Mouse (Mus musculus) MEL (cell line): Measurements from ENCODE around the gene Eaf1. TPM values are rescaled to one million over a fixed set of nuclear protein-coding genes. Genes with fewer than 3 reads are reported as not detected.
A peak's percentile ranks its signal among the peaks of the same experiment; 100 is the strongest.

ENCODE experiments used
- DNase-seq: peaks from one replicate; pipeline ENCODE4 v3.0.0; 2011; ENCODE audit warnings: low read depth, low spot score
- H3K27ac ChIP-seq: 2 replicates; pipeline ENCODE4 v1.5.1; 2012; ENCODE audit warnings: low read depth, mild to moderate bottlenecking, control low read depth, low read length, moderate library complexity; ENCODE audit not compliant: control insufficient read depth
- H3K27me3 ChIP-seq, 2 experiments: fragments of 150-350 bp in 1 of 2; sonication (generic) in 1 of 2; 2 replicates each; pipeline ENCODE4 v1.6.1; 2012; ENCODE audit warnings: low read length in 2 of 2, mild to moderate bottlenecking in 2 of 2, improper control_type of control experiment in 1 of 2, moderate library complexity in 1 of 2; ENCODE audit not compliant: insufficient read depth in 2 of 2, control insufficient read depth in 1 of 2
- H3K36me3 ChIP-seq, 2 experiments: 2 replicates each; pipeline ENCODE4 v1.6.1; 2012 to 2014; ENCODE audit warnings: low read length in 2 of 2, improper control_type of control experiment in 1 of 2, inconsistent platforms in 1 of 2, mild to moderate bottlenecking in 1 of 2; ENCODE audit not compliant: insufficient read depth in 2 of 2, control insufficient read depth in 1 of 2
- H3K4me1 ChIP-seq, 2 experiments: fragments of 150-350 bp in 1 of 2; sonication (generic) in 1 of 2; 2 replicates each; pipeline ENCODE4 v1.6.1; 2012; ENCODE audit warnings: low read length in 2 of 2, improper control_type of control experiment in 1 of 2, mild to moderate bottlenecking in 1 of 2; ENCODE audit not compliant: insufficient read depth in 2 of 2, control insufficient read depth in 1 of 2
- H3K4me3 ChIP-seq, 2 experiments: fragments of 150-350 bp in 1 of 2; sonication (generic) in 1 of 2; 2 replicates each; pipeline ENCODE4 v1.5.1; 2012; ENCODE audit warnings: low read depth in 2 of 2, low read length in 2 of 2, mild to moderate bottlenecking in 2 of 2, moderate library complexity in 2 of 2, control low read depth in 1 of 2, improper control_type of control experiment in 1 of 2; ENCODE audit not compliant: control insufficient read depth in 1 of 2, insufficient read depth in 1 of 2
- H3K79me2 ChIP-seq: 2 replicates; pipeline ENCODE4 v1.6.1; 2012; ENCODE audit warnings: mild to moderate bottlenecking, low read length, moderate library complexity; ENCODE audit not compliant: control insufficient read depth, poor library complexity, insufficient read depth
- H3K9ac ChIP-seq: 2 replicates; pipeline ENCODE4 v1.6.1; 2012; ENCODE audit warnings: low read depth, mild to moderate bottlenecking, control low read depth, low read length, moderate library complexity; ENCODE audit not compliant: control insufficient read depth, poor library complexity, severe bottlenecking
- H3K9me3 ChIP-seq: fragments of 150-350 bp; sonication (generic); replicated peaks from 2 replicates; pipeline ENCODE4 v1.6.1; 2012; ENCODE audit warnings: mild to moderate bottlenecking, low read length, improper control_type of control experiment, moderate library complexity; ENCODE audit not compliant: insufficient read depth
- CTCF ChIP-seq, 3 experiments: IDR thresholded peaks in 2 of 3; conservative IDR thresholded peaks in 1 of 3; 2 replicates each; pipeline ENCODE4 v1.5.1; 2011 to 2012; ENCODE audit warnings: low read length in 3 of 3, low read depth in 2 of 3, mild to moderate bottlenecking in 2 of 3, improper control_type of control experiment in 1 of 3, inconsistent platforms in 1 of 3, mixed read lengths in 1 of 3, moderate library complexity in 1 of 3; ENCODE audit not compliant: control insufficient read depth in 1 of 3, insufficient read depth in 1 of 3, poor library complexity in 1 of 3, severe bottlenecking in 1 of 3
- EP300 ChIP-seq, 2 experiments: IDR thresholded peaks; 2 replicates each; pipeline ENCODE4 v1.6.1; 2011; ENCODE audit warnings: improper control_type of control experiment in 2 of 2, low read length in 2 of 2, low read depth in 1 of 2, mild to moderate bottlenecking in 1 of 2
- GABPA ChIP-seq: IDR thresholded peaks from 2 replicates; pipeline ENCODE4 v1.6.1; 2012; ENCODE audit warnings: low read depth, mild to moderate bottlenecking, inconsistent platforms, low read length, improper control_type of control experiment, moderate library complexity
- KAT2A ChIP-seq: conservative IDR thresholded peaks from 2 replicates; pipeline ENCODE4 v1.6.1; 2012; ENCODE audit warnings: low read depth, low read length, improper control_type of control experiment, inconsistent platforms
- MAX ChIP-seq: IDR thresholded peaks from 2 replicates; pipeline ENCODE4 v1.6.1; 2011; ENCODE audit warnings: low read length, improper control_type of control experiment
- MEF2A ChIP-seq: IDR thresholded peaks from 2 replicates; pipeline ENCODE4 v1.6.1; 2014; ENCODE audit warnings: low read depth, mild to moderate bottlenecking, inconsistent platforms, low read length, improper control_type of control experiment; ENCODE audit not compliant: poor library complexity, insufficient replicate concordance, severe bottlenecking; ENCODE audit errors: extremely low read depth
- NRF1 ChIP-seq: IDR thresholded peaks from 2 replicates; pipeline ENCODE4 v1.6.1; 2014; ENCODE audit warnings: low read depth, mild to moderate bottlenecking, inconsistent platforms, low read length, improper control_type of control experiment, moderate library complexity; ENCODE audit not compliant: poor library complexity, insufficient read depth, severe bottlenecking
- POLR2AphosphoS5 ChIP-seq: IDR thresholded peaks from 2 replicates; pipeline ENCODE4 v1.6.1; 2012; ENCODE audit warnings: low read depth, borderline replicate concordance, mild to moderate bottlenecking, inconsistent platforms, low read length, moderate library complexity, mixed read lengths
- RAD21 ChIP-seq: IDR thresholded peaks from 2 replicates; pipeline ENCODE4 v1.6.1; 2011; ENCODE audit warnings: mild to moderate bottlenecking, low read depth, low read length, improper control_type of control experiment
- RCOR1 ChIP-seq: IDR thresholded peaks from 2 replicates; pipeline ENCODE4 v1.6.1; 2012; ENCODE audit warnings: low read depth, mild to moderate bottlenecking, inconsistent platforms, low read length, improper control_type of control experiment
- SMC3 ChIP-seq: IDR thresholded peaks from 2 replicates; pipeline ENCODE4 v1.6.1; 2011; ENCODE audit warnings: low read depth, low read length, improper control_type of control experiment
- ZC3H11A ChIP-seq: IDR thresholded peaks from 2 replicates; pipeline ENCODE4 v1.6.1; 2012; ENCODE audit warnings: low read depth, mild to moderate bottlenecking, inconsistent platforms, low read length, improper control_type of control experiment
- ZNF384 ChIP-seq: IDR thresholded peaks from 2 replicates; pipeline ENCODE4 v1.6.1; 2012; ENCODE audit warnings: low read depth, mild to moderate bottlenecking, inconsistent platforms, low read length, improper control_type of control experiment
- polyA plus RNA-seq, 2 experiments: library from polyadenylated mRNA; stranded (reverse) in 1 of 2; unstranded in 1 of 2; fragments of >175 nt in 1 of 2; fragments of >200 nt in 1 of 2; gene quantifications; 2 replicates each; pipeline versions ENCODE4 v1.2.1 to v1.2.4; 2012; ENCODE audit warnings: low replicate concordance in 2 of 2, low read depth in 1 of 2; ENCODE audit not compliant: insufficient read length in 2 of 2, insufficient read depth in 1 of 2, missing spikeins in 1 of 2
- total RNA-seq: library from RNA; depleted of rRNA; stranded (reverse); fragments of 300-350 nt; gene quantifications from 2 replicates; pipeline ENCODE4 v1.2.3, GENCODE M21; 2012

Eaf1 gene
- total and polyA plus RNA-seq, 3 experiments = 50.6 to 67.2 TPM; not detected in 1

- no peak overlapping the region for H3K27ac ChIP-seq
- H3K36me3 ChIP-seq = no peaks in the 10 kb centered on the region
- H3K9me3 ChIP-seq = no peaks in the 10 kb centered on the region
- H3K4me3 ChIP-seq = no peak overlapping the region
- H3K79me2 ChIP-seq = no peaks in the 10 kb centered on the region
- TF ChIP-seq GABPA (no peak), NRF1 (no peak), ZC3H11A (no peak), POLR2AphosphoS5 (no peak), KAT2A (no peak)
- H3K4me1 ChIP-seq = no peaks in the 10 kb centered on the region
- H3K9ac ChIP-seq = no peak overlapping the region
- H3K27me3 ChIP-seq = no peaks in the 10 kb centered on the region
- no peak for DNase-seq
These were observed 31.3 kb upstream of the Eaf1 start for GRCm38 (mm10) chr14:31462886-31463285.

GRCm38 (mm10) chr14:31464176-31464575, 30.0 kb upstream of the Eaf1 start:
- no peaks in the 10 kb centered on the region for H3K79me2 ChIP-seq
- no peaks in the 10 kb centered on the region for H3K9me3 ChIP-seq
- H3K36me3 ChIP-seq = no peaks in the 10 kb centered on the region
- peak; percentile 32 for TF ChIP-seq SMC3
- TF ChIP-seq MAX = no peak
- peak; percentile 29 for TF ChIP-seq RAD21
- TF ChIP-seq ZNF384 = peak; percentile 79
- peak in 2 of 3 experiments; percentile 10 to 44; a peak in 2 of 6 replicates for TF ChIP-seq CTCF (IDR thresholded peaks at IDR 0.05 in 2 of 3, conservative IDR thresholded peaks at IDR 0.05 in 1 of 3; ENCODE audit: control insufficient read depth in 1 of 3, insufficient read depth in 1 of 3, low read depth in 2 of 3, low read length in 3 of 3, poor library complexity in 1 of 3, severe bottlenecking in 1 of 3)
- TF ChIP-seq, all 39 proteins: peak for 4
- H3K4me1 ChIP-seq = no peaks in the 10 kb centered on the region
- H3K27ac ChIP-seq = no peak overlapping the region
- DNase-seq = no peak
- no peak overlapping the region for H3K9ac ChIP-seq
- H3K27me3 ChIP-seq = no peaks in the 10 kb centered on the region
- H3K4me3 ChIP-seq = no peak overlapping the region

- H3K79me2 ChIP-seq = no peaks in the 10 kb centered on the region
- H3K36me3 ChIP-seq = no peaks in the 10 kb centered on the region
These were observed 24.5 kb upstream of the Eaf1 start for GRCm38 (mm10) chr14:31469711-31470110.

More at GRCm38 (mm10) chr14:31469711-31470110, 24.5 kb upstream of the Eaf1 start:
- Histone ChIP-seq H3K4me3 (no peak overlapping the region), H3K4me1 (no peaks in the 10 kb centered on the region), H3K27me3 (no peaks in the 10 kb centered on the region), H3K9ac (no peak overlapping the region), H3K9me3 (no peaks in the 10 kb centered on the region), H3K27ac (no peak overlapping the region)
- no peak for TF ChIP-seq MEF2A
- TF ChIP-seq RAD21 = peak; percentile 3
- TF ChIP-seq RCOR1 = no peak
- peak in 1 of 3 experiments; percentile 22; a peak in 2 of 6 replicates for TF ChIP-seq CTCF (IDR thresholded peaks at IDR 0.05 in 2 of 3, conservative IDR thresholded peaks at IDR 0.05 in 1 of 3; ENCODE audit: control insufficient read depth in 1 of 3, insufficient read depth in 1 of 3, low read depth in 2 of 3, low read length in 3 of 3, poor library complexity in 1 of 3, severe bottlenecking in 1 of 3)
- TF ChIP-seq EP300 (IDR thresholded peaks at IDR 0.05; ENCODE audit: low read depth in 1 of 2, low read length in 2 of 2) = no peak
- DNase-seq = no peak
